Mouse (Mus musculus) CH12.LX (cell line): Measurements from ENCODE around the gene Aatk. TPM values are rescaled to one million over a fixed set of nuclear protein-coding genes. Genes with fewer than 3 reads are reported as not detected.

Experiments
- DNase-seq: peaks from one replicate; pipeline ENCODE4 v3.0.0-alpha.2; 2013; ENCODE audit errors: extremely low read depth
- H3K27ac ChIP-seq: 2 replicates; pipeline ENCODE4 v1.5.1; 2012; ENCODE audit warnings: low read depth, mild to moderate bottlenecking, control low read depth, moderate library complexity; ENCODE audit not compliant: insufficient read depth
- H3K27me3 ChIP-seq: replicated peaks from 2 replicates; pipeline ENCODE3; 2012; ENCODE audit warnings: inconsistent platforms
- H3K36me3 ChIP-seq, 2 experiments: replicated peaks in 1 of 2; 2 replicates each; pipeline versions ENCODE3 to v1.6.1; 2012; ENCODE audit warnings: inconsistent platforms in 1 of 2, low read length in 1 of 2, mild to moderate bottlenecking in 1 of 2, mixed read lengths in 1 of 2, moderate library complexity in 1 of 2; ENCODE audit not compliant: control insufficient read depth in 1 of 2, insufficient read depth in 1 of 2
- H3K4me1 ChIP-seq, 2 experiments: 2 replicates each; pipeline ENCODE4 v1.6.1; 2012; ENCODE audit warnings: inconsistent platforms in 1 of 2, moderate library complexity in 1 of 2; ENCODE audit not compliant: insufficient read depth in 2 of 2, control insufficient read depth in 1 of 2
- H3K4me2 ChIP-seq: 2 replicates; pipeline ENCODE4 v1.6.1; 2012; ENCODE audit warnings: low read depth, mild to moderate bottlenecking, control low read depth; ENCODE audit not compliant: poor library complexity, insufficient read depth, severe bottlenecking
- H3K4me3 ChIP-seq, 3 experiments: fragments of 150-350 bp in 1 of 3; sonication (generic) in 1 of 3; replicated peaks in 1 of 3; 2 replicates each; pipeline versions ENCODE3 to v1.5.1; 2011 to 2012; ENCODE audit warnings: low read depth in 2 of 3, low read length in 2 of 3, mild to moderate bottlenecking in 2 of 3, moderate library complexity in 2 of 3, control low read depth in 1 of 3, improper control_type of control experiment in 1 of 3, inconsistent platforms in 1 of 3, mixed read lengths in 1 of 3; ENCODE audit not compliant: poor library complexity in 1 of 3
- H3K79me2 ChIP-seq: replicated peaks from 2 replicates; pipeline ENCODE4 v1.6.1; 2012; ENCODE audit warnings: mild to moderate bottlenecking, moderate library complexity; ENCODE audit not compliant: control insufficient read depth, poor library complexity, insufficient read depth, severe bottlenecking; ENCODE audit errors: extremely low read depth
- H3K9ac ChIP-seq: 2 replicates; pipeline ENCODE4 v1.6.1; 2012; ENCODE audit warnings: low read depth, mild to moderate bottlenecking, control low read depth, moderate library complexity; ENCODE audit not compliant: insufficient read depth
- H3K9me3 ChIP-seq: replicated peaks from 2 replicates; pipeline ENCODE3; 2012; ENCODE audit warnings: low read length, inconsistent platforms, mixed read lengths
- CHD1 ChIP-seq: IDR thresholded peaks from 2 replicates; pipeline ENCODE4 v1.6.1; 2012; ENCODE audit warnings: low read depth, low read length, improper control_type of control experiment, inconsistent platforms
- CTCF ChIP-seq, 2 experiments: IDR thresholded peaks in 1 of 2; conservative IDR thresholded peaks in 1 of 2; 2 replicates each; pipeline ENCODE4 v1.5.1; 2011 to 2012; ENCODE audit warnings: low read depth in 2 of 2, low read length in 2 of 2, improper control_type of control experiment in 1 of 2, inconsistent platforms in 1 of 2, mild to moderate bottlenecking in 1 of 2, moderate library complexity in 1 of 2
- E2F4 ChIP-seq: IDR thresholded peaks from 2 replicates; pipeline ENCODE4 v1.6.1; 2011; ENCODE audit warnings: low read depth, low read length, improper control_type of control experiment; ENCODE audit not compliant: insufficient replicate concordance
- EP300 ChIP-seq: IDR thresholded peaks from 2 replicates; pipeline ENCODE4 v1.6.1; 2011; ENCODE audit warnings: low read length, improper control_type of control experiment
- ETS1 ChIP-seq: conservative IDR thresholded peaks from 2 replicates; pipeline ENCODE4 v1.6.1; 2012; ENCODE audit warnings: low read depth, mild to moderate bottlenecking, inconsistent platforms, low read length, improper control_type of control experiment, moderate library complexity
- GABPA ChIP-seq: IDR thresholded peaks from 2 replicates; pipeline ENCODE4 v1.6.1; 2012; ENCODE audit warnings: low read depth, low read length, improper control_type of control experiment, inconsistent platforms; ENCODE audit not compliant: insufficient replicate concordance
- HCFC1 ChIP-seq: IDR thresholded peaks from 2 replicates; pipeline ENCODE4 v1.6.1; 2012; ENCODE audit warnings: low read depth, mild to moderate bottlenecking, inconsistent platforms, low read length, improper control_type of control experiment
- MAX ChIP-seq: IDR thresholded peaks from 2 replicates; pipeline ENCODE4 v1.6.1; 2011; ENCODE audit warnings: low read length, improper control_type of control experiment
- MAZ ChIP-seq: IDR thresholded peaks from 2 replicates; pipeline ENCODE4 v1.6.1; 2012; ENCODE audit warnings: low read depth, mild to moderate bottlenecking, inconsistent platforms, low read length, improper control_type of control experiment, moderate library complexity
- MXI1 ChIP-seq: IDR thresholded peaks from 2 replicates; pipeline ENCODE4 v1.6.1; 2011; ENCODE audit warnings: mild to moderate bottlenecking, low read depth, low read length, improper control_type of control experiment
- MYC ChIP-seq: IDR thresholded peaks from 2 replicates; pipeline ENCODE4 v1.6.1; 2011; ENCODE audit warnings: low read depth, mild to moderate bottlenecking, improper control_type of control experiment, low read length
- NELFE ChIP-seq: IDR thresholded peaks from 2 replicates; pipeline ENCODE4 v1.6.1; 2011; ENCODE audit warnings: low read depth, low read length, improper control_type of control experiment
- NRF1 ChIP-seq: IDR thresholded peaks from 2 replicates; pipeline ENCODE4 v1.6.1; 2014; ENCODE audit warnings: low read depth, mild to moderate bottlenecking, inconsistent platforms, low read length, improper control_type of control experiment, moderate library complexity
- PAX5 ChIP-seq: IDR thresholded peaks from 2 replicates; pipeline ENCODE4 v1.6.1; 2012; ENCODE audit warnings: low read length, inconsistent platforms, mixed read lengths
- POLR2AphosphoS2 ChIP-seq: IDR thresholded peaks from 2 replicates; pipeline ENCODE4 v1.6.1; 2011; ENCODE audit warnings: low read depth, low read length, improper control_type of control experiment
- RCOR1 ChIP-seq: conservative IDR thresholded peaks from 2 replicates; pipeline ENCODE4 v1.6.1; 2012; ENCODE audit warnings: low read depth, mild to moderate bottlenecking, inconsistent platforms, low read length, improper control_type of control experiment
- TBP ChIP-seq: conservative IDR thresholded peaks from 2 replicates; pipeline ENCODE4 v1.6.1; 2011; ENCODE audit warnings: low read depth, low read length, improper control_type of control experiment
- UBTF ChIP-seq: IDR thresholded peaks from 2 replicates; pipeline ENCODE4 v1.6.1; 2012; ENCODE audit warnings: low read depth, mild to moderate bottlenecking, inconsistent platforms, low read length, improper control_type of control experiment, moderate library complexity
- USF2 ChIP-seq: conservative IDR thresholded peaks from 2 replicates; pipeline ENCODE4 v1.6.1; 2011; ENCODE audit warnings: low read depth, low read length, improper control_type of control experiment
- ZC3H11A ChIP-seq: IDR thresholded peaks from 2 replicates; pipeline ENCODE4 v1.6.1; 2012; ENCODE audit warnings: low read depth, mild to moderate bottlenecking, inconsistent platforms, low read length, improper control_type of control experiment
- ZMIZ1 ChIP-seq: IDR thresholded peaks from 2 replicates; pipeline ENCODE4 v1.6.1; 2012; ENCODE audit warnings: low read depth, mild to moderate bottlenecking, inconsistent platforms, low read length, improper control_type of control experiment
- ZNF384 ChIP-seq: IDR thresholded peaks from 2 replicates; pipeline ENCODE4 v1.6.1; 2012; ENCODE audit warnings: low read depth, low read length, improper control_type of control experiment, inconsistent platforms
- dilution Hi-C: fragments of 300-500 bp; cut with MboI; formaldehyde crosslinking; loops from 2 replicates; pipeline ENCODE4 v1.14.3; 2020; ENCODE audit warnings: low sequenced_read_pairs; ENCODE audit not compliant: extremely low pct_unique_long_range_greater_than_20kb, extremely low pct_ligation_motif_present
- in situ Hi-C: fragments of 300-500 bp; cut with MboI; formaldehyde crosslinking; loops from 3 replicates; pipeline ENCODE4 v1.14.3; 2019; ENCODE audit warnings: low sequenced_read_pairs, low pct_ligation_motif_present, low pct_unique_long_range_greater_than_20kb, mixed read lengths
- polyA plus RNA-seq: library from polyadenylated mRNA; unstranded; fragments of >175 nt; gene quantifications from 2 replicates; pipeline ENCODE4 v1.2.1, GENCODE M21; 2012; ENCODE audit warnings: low read depth; ENCODE audit not compliant: insufficient read length
- total RNA-seq, 2 experiments: library from RNA; depleted of rRNA; stranded (reverse); fragments of 300-350 nt in 1 of 2; fragments of >200 nt in 1 of 2; gene quantifications; 2 replicates each; pipeline ENCODE4 v1.2.3; 2012 to 2014

Aatk gene
- total and polyA plus RNA-seq, 3 experiments = 0.08 to 0.21 (median 0.19) TPM

- H3K4me3 ChIP-seq = no peak overlapping the region
- in situ Hi-C loops (loop anchor here (5.0 to 10.0 kb wide), 2 partner anchors 41 to 493 kb away; partner anchors contain the start of gene Endov), dilution Hi-C loops (no loop called here)
- H3K9me3 ChIP-seq = no peaks in the 10 kb centered on the region
- H3K36me3 ChIP-seq = peaks cover 0 to 10% of the 10 kb centered on the region in 2 experiments
- H3K79me2 ChIP-seq = no peaks in the 10 kb centered on the region
- no peak overlapping the region for H3K27ac ChIP-seq
- peaks cover 4 to 19% of the 10 kb centered on the region in 2 experiments; a peak in 2 of 4 replicates for H3K4me1 ChIP-seq
- no peak overlapping the region for H3K9ac ChIP-seq
- H3K4me2 ChIP-seq = no peak overlapping the region
- no peak for DNase-seq
- no peak for TF ChIP-seq ZMIZ1
- no peak for TF ChIP-seq CTCF (conservative IDR thresholded peaks at IDR 0.05 in 1 of 2, IDR thresholded peaks at IDR 0.05 in 1 of 2; ENCODE audit: low read depth in 2 of 2, low read length in 2 of 2)
- no peak for TF ChIP-seq POLR2AphosphoS2
- no peak for TF ChIP-seq CHD1
- no peak for TF ChIP-seq NELFE
- no peak for TF ChIP-seq MXI1
- TF ChIP-seq ZC3H11A = no peak
- TF ChIP-seq HCFC1 = no peak
- TF ChIP-seq TBP = no peak
- no peak for TF ChIP-seq RCOR1
- TF ChIP-seq MAX = no peak
- no peak for TF ChIP-seq MAZ
- TF ChIP-seq USF2 = no peak
- TF ChIP-seq E2F4 = no peak
- TF ChIP-seq UBTF = no peak
- H3K27me3 ChIP-seq = no peaks in the 10 kb centered on the region
Measured at GRCm38 (mm10) chr11:119987876-119988275, 59.1 kb downstream of the Aatk start.

DNA sequence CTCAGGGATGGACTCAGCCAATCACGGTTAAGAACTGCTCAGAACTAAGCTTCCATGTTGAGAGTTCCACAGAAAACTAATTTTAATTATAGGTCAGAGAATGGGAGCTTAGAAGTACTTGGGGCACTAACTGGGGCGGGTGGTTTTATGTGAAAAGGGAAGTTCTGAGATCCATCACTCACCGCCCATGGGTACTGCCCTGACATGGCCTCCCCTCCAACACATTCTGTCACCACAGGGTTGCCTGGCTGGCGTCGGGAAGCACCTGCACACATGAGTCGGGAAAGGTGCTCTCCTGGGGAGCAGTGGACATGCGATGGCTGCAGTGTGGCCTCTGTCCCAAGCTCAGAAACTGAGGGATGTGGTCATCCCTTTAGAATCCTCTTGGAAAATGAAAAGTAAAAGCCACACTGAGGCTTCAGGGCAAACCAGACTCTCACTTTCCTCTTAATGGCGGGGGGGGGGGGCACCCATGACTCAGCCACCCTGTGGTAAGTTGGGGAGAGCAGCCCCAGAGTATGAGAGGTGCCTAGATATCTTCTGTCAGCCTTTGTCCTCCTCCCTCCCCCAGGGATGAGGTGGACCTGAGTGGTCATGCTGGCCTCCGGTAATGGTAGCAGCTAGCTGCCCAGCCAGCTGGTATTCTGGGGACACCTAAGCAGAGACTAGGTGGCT is 60.1 kb downstream of the Aatk start:
- H3K36me3 ChIP-seq = peaks cover 0 to 18% of the 10 kb centered on the region in 2 experiments
- DNase-seq = no peak
- no peaks in the 10 kb centered on the region for H3K79me2 ChIP-seq
- H3K9ac ChIP-seq = no peak overlapping the region
- no peak overlapping the region for H3K4me2 ChIP-seq
- no peaks in the 10 kb centered on the region for H3K27me3 ChIP-seq
- dilution Hi-C loops = no loop called here
- no peak overlapping the region for H3K27ac ChIP-seq
- peaks cover 4 to 19% of the 10 kb centered on the region in 2 experiments; a peak in 2 of 4 replicates for H3K4me1 ChIP-seq
- TF ChIP-seq USF2 = no peak
- no peak for TF ChIP-seq EP300
- TF ChIP-seq ZNF384 = no peak
- TF ChIP-seq ETS1 = no peak
- no peak for TF ChIP-seq TBP
- TF ChIP-seq MYC = no peak
- no peak for TF ChIP-seq PAX5
- TF ChIP-seq GABPA = no peak
- no peak for TF ChIP-seq NRF1
- no peaks in the 10 kb centered on the region for H3K9me3 ChIP-seq
- in situ Hi-C loops = loop anchor here (5.0 to 10.0 kb wide), 2 partner anchors 40 to 492 kb away; partner anchors contain the start of gene Endov
- no peak overlapping the region for H3K4me3 ChIP-seq
